Mouse (Mus musculus): ENCODE data around the gene Mcee. TPM values are rescaled to one million over a fixed set of nuclear protein-coding genes. Genes with fewer than 3 reads are reported as not detected.

Gene Mcee
- polyA plus RNA-seq, 3 experiments from 2014 or later = 18.8 to 22.3 (median 21.0) TPM

- no peak for ATAC-seq
Observed at GRCm38 (mm10) chr7:64439595-64440518, 47.5 kb downstream of the Mcee start.

- ATAC-seq = no peak
Observed at GRCm38 (mm10) chr7:64440519-64440918, 48.1 kb downstream of the Mcee start.

GRCm38 (mm10) chr7:64450631-64451030 lies 58.2 kb downstream of the Mcee start:
- no peak for ATAC-seq

- no peak for ATAC-seq
Observed at GRCm38 (mm10) chr7:64451441-64451840, 59.0 kb downstream of the Mcee start.

GRCm38 (mm10) chr7:64451861-64452382 lies 59.5 kb downstream of the Mcee start:
- no peak for ATAC-seq

- ATAC-seq = no peak
Observed at GRCm38 (mm10) chr7:64452471-64453222, 60.2 kb downstream of the Mcee start.

GRCm38 (mm10) chr7:64456176-64456575 lies 63.8 kb downstream of the Mcee start:
- no peak for ATAC-seq

- ATAC-seq = no peak
Observed at GRCm38 (mm10) chr7:64456676-64457075, 64.3 kb downstream of the Mcee start.

- no peak for ATAC-seq
Observed at GRCm38 (mm10) chr7:64457811-64458210, 65.4 kb downstream of the Mcee start.

Other genes with a start within 250 kb of the Mcee start
- 1 to 10 TPM; 1.5 to 5.2 (median 4.6) TPM for gene Trpm1, start 238.8 kb upstream of the Mcee start, polyA plus RNA-seq (2017; shearing (Covaris generic))
- gene Mtmr10, start 105.0 kb upstream of the Mcee start, polyA plus RNA-seq (2017; shearing (Covaris generic)) = 1 to 10 TPM; 4.5 to 5.8 (median 5.6) TPM
- 1 to 10 TPM; 2.9 to 5.4 (median 4.3) TPM for gene Fan1, start 18.5 kb upstream of the Mcee start, polyA plus RNA-seq (2017; shearing (Covaris generic))
- gene Mphosph10, start 339 bp upstream of the Mcee start, polyA plus RNA-seq (2017; shearing (Covaris generic)) = 10 to 100 TPM; 47.1 to 57.7 (median 56.0) TPM
- gene Apba2, start 109.1 kb downstream of the Mcee start, polyA plus RNA-seq (2017; shearing (Covaris generic)) = not detected

Data from inflammation-experienced regulatory T-cells, adult 6 months (primary cell).